Mouse (Mus musculus) heart, embryonic 14.5 days (tissue): ENCODE measurements at regions not wholly inside any gene's neighbourhood (a gene's known extent, or its start where the extent isn't known, plus 50 kb on each side); places are given as distances from the start of the nearest gene placed in this dataset.

Experiments
- ATAC-seq: fragments of 200-750 bp; cut with Nextera tagmentation; 2 replicates; pipeline ENCODE4 v1.8.0; 2017; ENCODE audit warnings: low read depth, moderate TSS enrichment; ENCODE audit not compliant: insufficient number of reproducible peaks, insufficient read depth, low FRiP score
- H3K27ac ChIP-seq, 2 experiments: fragments of 200-500 bp in 1 of 2; fragments of 300-500 bp in 1 of 2; sonication (generic) in 1 of 2; replicated peaks in 1 of 2; 2 replicates each; pipeline ENCODE4 v1.5.1; 2012 to 2014; ENCODE audit warnings: low read depth in 2 of 2, low read length in 2 of 2, control low read depth in 1 of 2, mild to moderate bottlenecking in 1 of 2, mixed read lengths in 1 of 2; ENCODE audit not compliant: control insufficient read depth in 1 of 2, insufficient read depth in 1 of 2
- H3K27me3 ChIP-seq: fragments of 300-500 bp; sonication (generic); 2 replicates; pipeline ENCODE4 v1.6.1; 2014; ENCODE audit warnings: mild to moderate bottlenecking, low read length, control low read depth; ENCODE audit not compliant: control insufficient read depth, insufficient read depth
- H3K36me3 ChIP-seq: fragments of 300-500 bp; sonication (generic); 2 replicates; pipeline ENCODE4 v1.6.1; 2014; ENCODE audit warnings: mild to moderate bottlenecking, control low read depth, low read length, mixed read lengths; ENCODE audit not compliant: control insufficient read depth, insufficient read depth
- H3K4me1 ChIP-seq, 2 experiments: fragments of 200-500 bp in 1 of 2; fragments of 300-500 bp in 1 of 2; sonication (generic) in 1 of 2; 2 replicates each; pipeline ENCODE4 v1.6.1; 2012 to 2014; ENCODE audit warnings: low read length in 2 of 2, control low read depth in 1 of 2, mixed read lengths in 1 of 2; ENCODE audit not compliant: control insufficient read depth in 2 of 2, insufficient read depth in 2 of 2
- H3K4me2 ChIP-seq: fragments of 300-500 bp; sonication (generic); 2 replicates; pipeline ENCODE4 v1.6.1; 2014; ENCODE audit warnings: mild to moderate bottlenecking, low read length
- H3K4me3 ChIP-seq, 2 experiments: fragments of 200-500 bp in 1 of 2; fragments of 300-500 bp in 1 of 2; sonication (generic) in 1 of 2; 2 replicates each; pipeline ENCODE4 v1.5.1; 2012 to 2014; ENCODE audit warnings: low read length in 2 of 2, mild to moderate bottlenecking in 2 of 2, control low read depth in 1 of 2, low read depth in 1 of 2, moderate library complexity in 1 of 2; ENCODE audit not compliant: control insufficient read depth in 1 of 2, insufficient read depth in 1 of 2
- H3K9ac ChIP-seq: fragments of 300-500 bp; sonication (generic); 2 replicates; pipeline ENCODE4 v1.6.1; 2014; ENCODE audit warnings: mild to moderate bottlenecking, low read length
- H3K9me3 ChIP-seq: fragments of 300-500 bp; sonication (generic); 2 replicates; pipeline ENCODE4 v1.6.1; 2016; ENCODE audit warnings: low read length, control low read depth; ENCODE audit not compliant: control insufficient read depth
- WGBS: fragments of 180-500 bp; shearing (Covaris S2); extraction: QIAGEN DNeasy Blood & Tissue Kit; methylation state at CpG from one replicate; pipeline ENCODE4 v1.1.7; 2014; 5-methylcytosine and 5-hydroxymethylcytosine counted together

DNA sequence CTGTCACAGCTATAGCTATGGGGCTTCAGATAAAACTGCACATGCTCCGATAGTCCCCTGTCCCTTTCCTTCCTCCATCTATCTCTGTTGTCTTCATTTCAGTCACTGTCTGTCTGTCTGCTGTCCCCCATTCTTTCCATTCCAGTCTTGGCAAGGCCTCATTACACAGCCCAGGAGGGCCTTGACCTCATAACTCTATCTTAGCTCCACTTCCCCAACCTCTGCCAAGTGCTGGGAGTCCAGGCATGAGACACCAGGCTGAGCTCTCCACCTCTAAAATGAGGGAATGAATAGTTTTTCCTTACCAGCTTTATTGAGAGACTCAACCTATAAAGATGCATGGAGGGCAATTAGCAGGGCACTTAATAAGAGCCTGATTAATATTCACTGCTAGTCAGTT lies 76.0 kb upstream of the Frmd4a start:
- Histone ChIP-seq H3K9me3 (no peaks in the 10 kb centered on the region), H3K36me3 (no peaks in the 10 kb centered on the region), H3K4me2 (no peak overlapping the region), H3K27ac (no peak overlapping the region), H3K27me3 (no peaks in the 10 kb centered on the region), H3K4me3 (no peak overlapping the region), H3K4me1 (no peaks in the 10 kb centered on the region), H3K9ac (no peak overlapping the region)
- WGBS: 69% methylated on average over 1 of the region's 1 CpGs
- ATAC-seq: no peak

- Histone ChIP-seq H3K9me3 (no peaks in the 10 kb centered on the region), H3K4me2 (no peak overlapping the region), H3K9ac (no peak overlapping the region), H3K36me3 (no peaks in the 10 kb centered on the region), H3K27me3 (no peaks in the 10 kb centered on the region), H3K4me3 (no peak overlapping the region), H3K27ac (no peak overlapping the region), H3K4me1 (no peaks in the 10 kb centered on the region)
- 64% methylated on average over 3 of the region's 3 CpGs for WGBS
- no peak for ATAC-seq
Observed at GRCm38 (mm10) chr2:3947432-3947831, 70.1 kb upstream of the Frmd4a start.

DNA sequence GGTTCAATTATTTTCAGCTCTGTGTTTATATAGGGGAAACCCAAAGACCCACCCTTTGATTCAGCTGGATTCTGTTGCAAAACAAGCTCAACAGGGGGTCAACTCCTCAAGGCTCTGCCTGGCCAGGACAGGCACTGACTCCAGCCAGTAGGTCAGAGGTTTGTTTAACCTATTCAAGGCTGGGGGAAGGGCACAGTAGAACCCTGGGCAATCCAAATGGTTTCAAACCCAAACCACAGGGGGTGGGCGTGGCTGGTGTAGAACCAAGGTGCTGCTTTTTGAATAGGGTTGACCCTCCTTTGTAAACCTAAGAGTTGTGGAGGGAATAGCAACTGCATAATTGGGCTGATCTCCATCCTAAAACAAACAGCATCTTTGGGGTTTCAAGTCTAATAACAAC lies 69.2 kb upstream of the Frmd4a start:
- no peaks in the 10 kb centered on the region for H3K9me3 ChIP-seq
- H3K9ac ChIP-seq: no peak overlapping the region
- no peaks in the 10 kb centered on the region for H3K27me3 ChIP-seq
- H3K4me2 ChIP-seq: no peak overlapping the region
- H3K4me3 ChIP-seq: no peak overlapping the region
- WGBS: 40% methylated on average over 1 of the region's 1 CpGs
- no peak overlapping the region for H3K27ac ChIP-seq
- no peaks in the 10 kb centered on the region for H3K36me3 ChIP-seq
- no peaks in the 10 kb centered on the region for H3K4me1 ChIP-seq
- ATAC-seq: no peak

GRCm38 (mm10) chr2:3957491-3957890 lies 60.0 kb upstream of the Frmd4a start:
- ATAC-seq: no peak
- H3K9ac ChIP-seq: no peak overlapping the region
- H3K36me3 ChIP-seq: no peaks in the 10 kb centered on the region
- H3K4me2 ChIP-seq: no peak overlapping the region
- H3K4me1 ChIP-seq: no peaks in the 10 kb centered on the region; a peak in 1 of 4 replicates
- no peaks in the 10 kb centered on the region for H3K27me3 ChIP-seq
- 0 out of 2 replicates have a peak, but pooled peaks cover 4% of the 10 kb centered on the region for H3K9me3 ChIP-seq
- no peak overlapping the region for H3K27ac ChIP-seq
- H3K4me3 ChIP-seq: no peak overlapping the region

- H3K4me3 ChIP-seq: no peak overlapping the region
- 19% methylated on average over 12 of the region's 12 CpGs for WGBS
- H3K27ac ChIP-seq: no peak overlapping the region
Observed at GRCm38 (mm10) chr2:3958065-3958641, 59.4 kb upstream of the Frmd4a start.

GRCm38 (mm10) chr2:3958711-3959110 lies 58.8 kb upstream of the Frmd4a start:
- H3K27me3 ChIP-seq: no peaks in the 10 kb centered on the region
- H3K9me3 ChIP-seq: 0 out of 2 replicates have a peak, but pooled peaks cover 4% of the 10 kb centered on the region
- no peak overlapping the region for H3K9ac ChIP-seq
- no peak overlapping the region for H3K27ac ChIP-seq
- no peaks in the 10 kb centered on the region for H3K36me3 ChIP-seq
- 84% methylated on average over 4 of the region's 4 CpGs for WGBS
- H3K4me2 ChIP-seq: no peak overlapping the region
- no peaks in the 10 kb centered on the region; a peak in 1 of 4 replicates for H3K4me1 ChIP-seq
- H3K4me3 ChIP-seq: no peak overlapping the region
- ATAC-seq: no peak

More at GRCm38 (mm10) chr2:3958065-3958641, 59.4 kb upstream of the Frmd4a start:
- Histone ChIP-seq H3K4me1 (no peaks in the 10 kb centered on the region; a peak in 1 of 4 replicates), H3K9ac (no peak overlapping the region), H3K9me3 (0 out of 2 replicates have a peak, but pooled peaks cover 4% of the 10 kb centered on the region), H3K4me2 (peak overlapping the region; percentile 48), H3K27me3 (no peaks in the 10 kb centered on the region), H3K36me3 (no peaks in the 10 kb centered on the region)
- no peak for ATAC-seq

- no peak overlapping the region for H3K27ac ChIP-seq
- H3K27me3 ChIP-seq: no peaks in the 10 kb centered on the region
- H3K4me1 ChIP-seq: no peaks in the 10 kb centered on the region; a peak in 1 of 4 replicates
- ATAC-seq: no peak
- no peak overlapping the region for H3K4me2 ChIP-seq
- no peak overlapping the region for H3K4me3 ChIP-seq
- H3K36me3 ChIP-seq: no peaks in the 10 kb centered on the region
- WGBS: 75% methylated on average over 1 of the region's 1 CpGs
- H3K9ac ChIP-seq: no peak overlapping the region
- 0 out of 2 replicates have a peak, but pooled peaks cover 4% of the 10 kb centered on the region for H3K9me3 ChIP-seq
Observed at GRCm38 (mm10) chr2:3959181-3959580, 58.3 kb upstream of the Frmd4a start.

DNA sequence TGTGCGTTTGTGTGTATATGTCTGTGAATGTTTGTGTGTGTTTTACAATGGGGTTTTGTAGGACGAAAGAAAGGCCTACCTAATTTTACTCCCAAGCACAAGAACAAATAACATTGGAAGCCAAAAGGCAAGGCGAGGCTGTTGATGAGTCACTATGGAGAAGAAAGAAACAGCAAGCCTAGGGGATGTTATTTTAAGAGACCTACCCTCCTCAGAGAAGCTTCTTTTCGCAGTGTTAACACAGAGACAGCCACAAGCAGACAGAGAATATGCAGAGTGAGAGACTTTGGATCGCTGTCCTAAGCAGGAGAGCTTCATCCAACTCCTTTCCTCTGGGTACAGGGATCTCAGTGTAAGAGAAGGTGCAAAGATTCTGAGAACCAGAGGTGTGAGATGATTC lies 57.3 kb upstream of the Frmd4a start:
- 72% methylated on average over 5 of the region's 5 CpGs for WGBS
- no peak overlapping the region for H3K9ac ChIP-seq
- no peaks in the 10 kb centered on the region for H3K27me3 ChIP-seq
- H3K9me3 ChIP-seq: 0 out of 2 replicates have a peak, but pooled peaks cover 4% of the 10 kb centered on the region
- H3K4me1 ChIP-seq: no peaks in the 10 kb centered on the region; a peak in 1 of 4 replicates
- no peak overlapping the region for H3K4me2 ChIP-seq
- H3K4me3 ChIP-seq: no peak overlapping the region
- no peaks in the 10 kb centered on the region for H3K36me3 ChIP-seq
- no peak for ATAC-seq
- H3K27ac ChIP-seq: no peak overlapping the region
